Mouse (Mus musculus) common myeloid progenitor, adult 5-6 weeks (primary cell): Measurements from ENCODE around the gene Lsm7. TPM values are rescaled to one million over a fixed set of nuclear protein-coding genes. Genes with fewer than 3 reads are reported as not detected.

Source experiments
- ATAC-seq: replicated peaks from 2 replicates; pipeline ENCODE4 v1.8.0; 2016; ENCODE audit warnings: low read depth, mild to moderate bottlenecking, moderate TSS enrichment, inconsistent platforms; ENCODE audit not compliant: poor library complexity, severe bottlenecking
- total RNA-seq: library from RNA; stranded (forward); fragments of 200-1000, 187-1606 nt; gene quantifications from 2 replicates; pipeline ENCODE4 v1.2.3, GENCODE M21; 2017

The Lsm7 gene
- total RNA-seq, result 398 and 403 TPM in 2 replicates

DNA sequence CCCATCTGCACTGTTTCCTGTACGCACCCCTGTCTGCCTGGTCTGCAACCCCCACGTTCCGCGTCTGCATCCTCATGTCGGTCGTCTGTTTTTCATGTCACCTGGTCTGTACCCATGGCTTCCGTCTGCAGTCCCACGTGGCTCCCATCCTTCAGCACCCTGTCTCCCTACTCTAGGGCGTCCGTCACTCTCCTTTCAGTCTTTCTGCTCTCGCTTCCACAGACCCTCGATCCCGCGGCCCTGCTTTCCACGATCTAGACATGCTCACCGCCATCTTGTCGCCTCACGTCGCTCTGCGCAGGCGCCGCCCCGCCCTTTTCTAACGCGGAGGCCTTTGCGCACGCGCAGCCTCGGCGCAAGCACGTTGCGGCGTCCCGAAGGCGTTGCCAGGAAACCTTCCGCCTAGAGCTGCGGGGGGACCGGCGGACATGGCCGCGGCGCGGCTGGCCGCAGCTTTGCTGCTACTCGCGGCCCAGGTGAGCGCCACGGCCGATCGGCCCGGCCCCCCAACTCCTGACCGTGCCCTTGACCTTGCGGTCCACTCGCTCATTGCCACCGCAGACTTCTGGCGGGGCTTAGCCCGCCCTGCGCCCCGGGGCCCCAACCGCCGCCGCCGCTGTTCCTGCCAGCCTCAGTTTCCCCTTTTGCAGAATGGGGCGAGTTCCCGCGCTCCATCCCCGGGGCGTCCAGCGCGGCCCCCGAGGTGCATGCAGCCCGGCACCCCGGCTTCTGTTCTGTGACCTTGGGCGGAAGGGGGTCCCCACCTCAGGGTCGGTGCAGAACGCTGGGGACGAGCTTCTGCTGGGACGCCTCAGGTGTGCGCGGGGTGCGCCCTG lies at the start of gene Lsm7, which contains the start of gene Sppl2b:
Gene Lsm7, minus strand, starts transcription at position 297 of the 836 bp plus-strand sequence.
Gene Sppl2b, plus strand, starts transcription at position 363 of the 836 bp plus-strand sequence.
- ATAC-seq, result peak; percentile 71

DNA sequence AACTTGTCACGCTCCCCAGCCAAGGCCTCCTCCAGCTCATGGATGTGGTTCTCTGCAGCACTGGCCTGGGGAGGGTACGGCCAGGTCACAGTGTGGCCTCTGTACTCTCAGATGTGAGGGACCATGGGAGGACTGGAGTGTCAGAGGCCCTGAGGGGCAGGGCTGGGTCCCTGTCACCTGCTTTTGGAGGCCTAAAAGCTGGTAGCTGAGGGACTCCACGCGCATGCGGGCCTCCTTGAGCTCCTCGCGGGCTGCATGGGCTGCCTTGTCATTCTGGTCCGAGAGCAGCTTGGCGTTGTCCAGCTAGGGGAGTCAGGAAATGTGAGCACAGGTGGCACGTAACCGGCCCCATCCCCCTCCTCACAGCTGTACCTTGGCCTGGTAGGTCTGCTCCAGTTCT lies 49.7 kb upstream of the Lsm7 start:
- ATAC-seq, result no peak

DNA sequence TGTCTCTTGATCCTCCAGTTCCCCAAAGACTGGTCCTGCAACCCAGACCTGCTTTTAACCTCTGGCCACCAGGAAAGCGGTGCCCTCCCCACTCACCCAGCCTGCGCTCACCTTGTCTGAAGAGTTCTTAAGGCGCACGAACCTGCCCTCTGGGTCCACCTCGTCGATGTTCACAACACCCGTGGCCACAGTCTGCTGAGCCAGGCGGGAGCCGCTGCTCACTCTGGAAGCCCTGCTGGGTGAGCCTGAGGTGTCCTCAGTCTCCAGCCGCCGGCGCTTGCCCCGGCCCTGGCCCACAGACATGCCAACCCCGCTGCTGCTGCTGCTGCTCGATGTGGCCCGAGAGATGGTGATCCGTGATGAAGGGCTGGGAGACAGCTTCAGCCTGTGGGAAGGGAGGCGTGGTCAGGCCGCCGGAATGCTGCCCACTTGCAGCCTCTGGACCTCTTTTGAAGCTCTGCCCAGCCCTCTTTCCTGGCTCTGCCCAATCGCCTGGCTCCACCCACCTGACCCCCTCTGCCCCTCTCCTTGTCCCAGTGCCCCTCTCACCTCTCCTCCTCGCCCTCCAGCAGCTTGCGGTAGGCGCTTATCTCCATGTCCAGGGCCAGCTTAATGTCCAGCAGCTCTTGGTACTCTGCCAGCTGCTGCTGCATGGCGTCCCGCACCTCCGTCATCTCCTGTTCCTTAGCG lies 49.1 kb upstream of the Lsm7 start:
- no peak for ATAC-seq

DNA sequence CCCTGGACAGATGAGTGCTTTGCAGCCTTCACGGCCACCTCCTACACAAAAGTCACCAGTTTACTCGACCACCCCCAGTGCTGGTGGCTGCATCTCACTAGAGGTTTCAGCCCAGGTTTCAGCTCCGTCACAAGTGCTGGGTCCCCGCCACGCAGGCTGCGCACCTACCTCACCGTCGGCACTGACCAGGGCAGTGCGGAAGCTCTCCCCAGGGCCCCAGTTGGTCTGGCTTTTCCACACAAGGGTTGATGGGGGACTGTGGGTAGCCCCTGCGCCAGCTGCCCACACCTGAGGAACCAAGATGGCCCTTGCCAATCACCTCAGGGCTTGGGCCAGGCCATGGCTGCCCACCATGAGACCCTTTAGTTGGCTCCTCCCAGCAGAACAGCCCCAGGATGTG lies 48.3 kb upstream of the Lsm7 start:
- ATAC-seq, result no peak

DNA sequence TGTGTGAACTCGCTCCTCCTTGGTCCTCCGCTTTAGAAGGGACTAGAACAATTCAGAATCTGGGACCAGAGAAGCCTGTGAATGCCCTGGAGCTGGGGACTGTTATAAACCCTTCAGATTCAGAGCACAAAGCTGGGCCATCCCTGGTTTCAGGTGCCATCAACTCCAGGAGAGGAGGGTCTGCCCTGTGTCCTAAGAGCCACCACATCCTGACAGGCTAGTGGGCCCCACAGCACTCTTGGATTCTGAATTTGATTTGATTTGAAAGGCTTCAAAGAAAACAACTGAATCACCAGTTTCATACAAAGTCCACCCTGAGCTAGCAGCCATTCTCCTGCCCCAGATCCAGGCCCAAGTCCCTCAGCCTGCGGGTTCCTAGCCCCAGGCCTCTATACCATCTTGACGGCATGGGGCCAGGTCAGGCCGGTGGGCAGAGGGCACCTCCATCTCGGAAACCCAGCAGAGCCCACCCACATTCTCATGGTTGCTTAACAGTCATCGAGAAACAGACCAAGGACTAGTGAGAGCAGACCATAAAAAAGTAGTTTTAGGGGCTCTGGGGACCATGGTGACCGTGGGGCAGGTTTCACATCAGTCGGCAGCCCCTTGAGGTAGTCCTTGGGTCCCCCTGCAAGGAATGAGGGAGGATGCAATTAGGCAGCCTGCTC lies 47.4 kb upstream of the Lsm7 start:
- ATAC-seq, result no peak

DNA sequence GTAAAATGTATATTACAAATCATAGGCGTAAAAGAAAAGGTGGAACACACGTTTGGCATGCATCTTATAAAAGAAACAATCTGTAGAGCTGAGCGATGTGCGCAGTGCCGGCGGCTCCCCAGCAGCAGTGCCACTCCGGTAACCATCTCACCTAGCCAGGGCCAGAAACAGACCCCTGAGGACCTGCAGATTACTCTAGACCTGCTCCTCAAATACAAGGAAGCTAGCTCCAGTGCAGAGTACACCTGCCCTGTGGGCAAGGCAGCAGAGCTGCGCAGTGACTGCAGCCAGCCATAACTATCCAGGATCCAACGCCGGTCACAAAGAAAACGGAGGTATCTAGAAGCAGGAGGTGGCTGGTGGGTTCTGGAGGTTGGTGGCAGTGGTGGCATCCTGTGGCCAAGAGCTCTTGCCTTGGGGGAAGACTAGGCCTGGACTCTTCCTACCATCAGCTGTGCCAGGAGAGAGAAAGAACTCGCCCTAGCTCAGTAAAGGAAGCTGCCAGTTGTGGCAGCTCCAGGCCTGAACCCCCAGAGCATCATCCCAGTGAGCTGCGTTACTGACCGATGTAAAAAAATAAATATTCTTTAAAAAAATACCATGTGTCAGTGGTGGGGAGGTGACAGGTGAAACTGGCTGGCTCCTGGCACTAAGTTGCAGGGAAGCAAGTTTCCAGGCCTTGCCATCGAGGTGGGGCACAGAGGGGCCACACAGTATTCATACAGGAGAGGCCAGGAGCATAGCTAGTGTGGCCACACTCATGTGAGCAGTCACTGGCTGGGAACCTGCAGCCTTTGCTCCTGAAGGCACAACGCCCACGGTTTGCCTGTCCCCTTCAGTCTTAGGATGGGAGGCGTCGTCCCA lies 46.6 kb upstream of the Lsm7 start:
- ATAC-seq, result no peak

DNA sequence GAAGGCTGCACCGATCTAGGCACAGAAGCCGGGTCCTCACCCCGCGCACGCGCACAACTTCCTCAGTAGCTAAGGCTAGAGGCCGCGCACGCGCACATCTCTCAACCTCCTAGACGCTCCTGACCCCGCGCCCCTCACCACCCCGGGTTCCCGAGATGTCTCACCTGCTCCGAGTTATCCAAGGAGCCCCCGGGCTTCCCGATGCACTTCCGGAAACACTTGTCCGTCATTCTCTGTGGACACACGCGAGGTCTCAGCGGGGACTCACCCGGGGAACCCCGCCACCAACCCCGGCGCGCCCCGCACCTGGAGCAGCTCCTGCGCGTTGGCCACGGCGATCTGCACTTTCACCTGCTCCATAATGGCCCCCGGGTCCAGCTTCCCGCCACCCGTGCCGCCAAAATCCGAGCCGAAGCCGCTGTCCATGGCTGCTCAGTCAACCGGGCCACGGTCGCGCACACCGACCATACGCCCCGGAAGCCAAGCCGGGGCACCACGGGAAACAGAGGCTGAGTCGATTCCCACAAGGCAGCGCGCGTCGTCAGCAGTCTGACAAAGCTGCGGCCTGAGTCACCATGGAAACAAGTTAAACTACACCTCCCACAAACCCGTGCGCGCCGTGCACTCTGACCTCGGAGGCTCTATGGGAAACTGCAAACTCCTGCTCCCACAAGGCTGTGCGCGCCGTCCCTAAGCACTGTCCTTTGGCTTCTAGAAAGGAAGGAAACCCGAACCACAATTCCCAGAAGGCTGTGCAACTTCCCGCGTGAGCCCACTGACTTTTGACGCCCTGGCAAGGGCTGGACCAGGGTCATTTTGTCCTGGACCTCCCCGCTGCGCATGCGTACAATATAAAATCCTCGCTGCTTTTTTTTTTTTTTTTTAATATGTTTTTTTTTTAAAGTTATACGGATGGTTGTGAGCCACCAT lies 45.6 kb upstream of the Lsm7 start, which contains the start of gene Timm13:
Gene Timm13, minus strand, starts transcription at position 652 of the 930 bp plus-strand sequence.
- ATAC-seq, result peak; percentile 96

DNA sequence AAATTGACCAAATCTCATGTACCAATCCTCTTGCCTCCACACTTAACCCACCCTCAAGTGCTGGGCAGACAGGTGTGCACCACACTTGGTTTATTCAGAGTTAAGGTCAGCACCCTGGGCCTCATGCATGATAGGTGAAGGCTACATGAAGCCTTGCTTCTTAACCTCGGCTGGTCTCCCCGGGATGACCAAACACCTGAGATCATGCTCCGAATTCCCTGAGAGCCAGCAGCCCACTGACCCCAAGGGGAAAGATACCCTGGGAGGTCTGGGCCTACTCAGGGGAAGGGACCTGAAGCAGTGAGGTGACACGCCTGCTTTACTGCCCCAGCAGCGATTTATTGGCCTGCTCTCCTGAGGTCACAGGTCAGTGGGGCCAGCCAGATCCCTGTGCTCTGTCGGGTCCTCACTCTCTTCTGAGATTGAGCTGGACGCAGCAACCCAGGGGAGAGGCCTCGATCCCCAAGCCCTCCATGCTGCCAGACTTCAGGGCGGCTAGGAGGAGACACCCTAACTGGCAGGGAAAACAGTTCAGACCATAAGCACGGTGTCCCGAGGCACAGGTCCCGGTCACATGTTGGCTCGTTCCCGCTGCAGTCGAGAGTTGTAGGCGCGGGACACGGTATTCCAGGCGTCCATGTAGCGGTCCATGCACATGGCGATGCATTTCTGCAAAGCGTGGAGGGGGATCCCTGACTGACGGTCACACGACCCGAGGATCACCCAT lies 44.7 kb upstream of the Lsm7 start:
- no peak for ATAC-seq

DNA sequence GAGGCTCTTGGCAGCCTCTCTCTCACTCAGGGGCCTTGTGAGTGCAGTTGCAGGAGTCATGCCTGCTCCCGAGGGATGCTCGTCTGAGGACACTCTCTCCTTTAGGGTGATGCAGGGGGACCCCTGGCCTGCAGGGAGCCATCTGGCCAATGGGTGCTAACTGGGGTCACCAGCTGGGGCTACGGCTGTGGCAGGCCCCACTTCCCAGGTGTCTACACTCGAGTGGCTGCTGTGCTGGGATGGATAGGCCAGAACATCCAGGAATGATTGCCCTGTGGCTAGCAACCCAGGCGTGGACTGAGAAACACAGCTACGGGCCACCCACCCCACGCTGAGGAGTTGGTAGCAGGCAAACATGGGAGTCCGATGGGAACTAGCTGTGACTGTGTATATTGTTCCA lies 44.1 kb upstream of the Lsm7 start:
- ATAC-seq, result no peak

DNA sequence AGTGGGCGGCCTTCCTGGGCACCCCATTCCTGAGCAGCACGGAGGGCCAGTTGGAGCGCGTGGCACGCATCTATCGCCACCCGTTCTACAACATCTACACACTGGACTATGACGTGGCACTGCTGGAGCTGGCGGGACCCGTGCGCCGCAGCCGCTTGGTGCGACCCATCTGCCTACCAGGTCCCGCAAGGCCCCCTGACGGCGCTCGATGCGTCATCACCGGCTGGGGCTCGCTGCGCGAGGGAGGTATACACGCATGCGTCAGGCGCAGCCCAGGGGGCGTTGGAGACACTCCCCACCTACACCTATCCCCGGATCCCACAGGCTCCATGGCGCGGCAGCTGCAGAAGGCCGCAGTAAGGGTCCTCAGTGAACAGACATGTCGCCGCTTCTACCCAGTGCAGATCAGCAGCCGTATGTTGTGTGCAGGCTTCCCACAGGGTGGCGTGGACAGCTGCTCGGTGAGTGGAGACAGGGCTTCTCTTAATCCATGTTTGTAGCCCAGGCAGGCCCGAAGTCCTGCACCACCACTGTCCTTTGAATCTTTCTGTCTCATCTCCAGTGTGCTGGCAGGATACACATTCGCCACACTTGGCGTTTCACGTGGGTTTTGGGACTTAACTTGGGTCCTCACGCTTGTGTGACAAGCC lies 43.0 kb upstream of the Lsm7 start:
- no peak for ATAC-seq

DNA sequence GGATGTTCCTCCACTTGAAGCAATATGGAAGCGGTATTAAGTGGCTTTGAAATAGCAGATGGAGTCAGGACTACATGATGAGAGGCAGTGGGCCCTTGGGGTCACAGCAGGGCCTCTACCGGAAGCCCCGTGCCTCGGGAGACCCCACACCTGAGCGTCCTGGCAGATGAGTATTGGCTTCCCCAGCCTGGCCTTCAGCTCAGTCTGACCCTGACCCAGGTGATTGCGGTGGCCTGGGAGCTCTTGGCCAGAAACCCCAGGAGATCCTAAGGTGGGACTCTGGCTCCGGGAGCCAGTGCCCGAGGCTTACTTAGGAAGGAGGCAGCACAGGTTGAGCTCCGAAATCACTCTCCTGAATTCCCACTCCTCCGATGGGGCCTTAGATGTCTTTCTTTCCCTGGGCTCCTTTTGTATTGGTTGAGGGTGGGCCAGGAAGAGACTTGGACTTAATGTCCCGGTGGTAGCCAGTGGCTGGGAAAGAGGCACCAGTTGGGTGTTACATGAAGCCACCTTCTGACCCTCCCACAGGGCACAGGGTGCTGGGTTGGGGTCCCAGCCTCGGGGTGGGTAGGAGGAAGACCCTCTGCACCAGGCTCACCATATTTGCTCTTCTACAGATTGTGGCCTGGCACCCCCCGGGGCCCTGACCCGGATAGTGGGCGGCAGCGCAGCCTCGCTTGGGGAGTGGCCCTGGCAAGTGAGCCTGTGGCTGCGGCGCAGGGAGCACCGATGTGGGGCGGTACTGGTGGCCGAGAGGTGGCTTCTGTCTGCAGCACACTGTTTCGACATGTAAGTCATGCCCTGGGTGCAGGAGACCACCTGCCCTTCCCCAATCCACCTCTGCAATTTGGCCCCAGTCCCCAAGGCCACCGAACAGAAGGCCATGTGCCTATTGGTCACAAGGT lies 41.8 kb upstream of the Lsm7 start:
- ATAC-seq, result no peak

DNA sequence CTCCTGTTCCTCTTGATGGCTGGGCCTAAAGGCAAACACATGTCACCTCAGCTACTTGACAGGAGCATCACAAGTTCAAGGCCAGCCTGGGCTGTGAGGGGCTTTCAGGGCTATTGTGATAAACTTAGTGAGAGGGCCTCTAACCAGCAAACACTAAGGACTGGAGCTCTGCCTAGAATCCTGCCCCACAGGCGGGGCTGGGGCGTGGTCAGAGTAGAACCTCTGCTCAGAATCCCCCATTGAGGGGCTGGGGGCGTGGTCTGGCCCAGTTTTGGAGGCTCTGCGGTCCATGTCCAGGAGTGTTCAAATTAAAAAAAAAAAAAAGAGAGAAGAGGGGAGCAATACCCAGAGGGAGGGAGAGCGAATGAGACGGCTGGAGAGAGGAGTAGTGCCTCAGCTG lies 40.7 kb upstream of the Lsm7 start:
- no peak for ATAC-seq

DNA sequence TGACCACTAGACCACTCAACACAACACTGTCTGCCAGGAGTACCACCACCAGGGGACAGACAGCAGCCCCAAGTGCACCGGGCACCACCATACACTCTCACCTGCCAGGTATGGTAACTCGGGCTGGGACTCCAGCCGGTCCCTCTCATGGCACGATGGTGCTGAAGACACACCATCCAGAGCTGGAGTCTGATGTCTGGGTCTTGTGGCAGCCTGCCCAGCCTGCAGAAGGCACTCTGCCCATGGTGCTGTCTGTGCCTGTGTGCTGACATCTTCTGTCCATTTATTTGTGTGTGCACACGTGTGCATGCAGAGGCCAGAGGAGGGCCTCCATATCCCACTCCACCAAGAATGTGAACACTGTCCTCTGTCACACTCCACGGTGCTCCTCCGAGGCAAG lies 40.1 kb upstream of the Lsm7 start:
- ATAC-seq, result 0 out of 2 replicates have a peak, but pooled peaks have one; percentile 9

DNA sequence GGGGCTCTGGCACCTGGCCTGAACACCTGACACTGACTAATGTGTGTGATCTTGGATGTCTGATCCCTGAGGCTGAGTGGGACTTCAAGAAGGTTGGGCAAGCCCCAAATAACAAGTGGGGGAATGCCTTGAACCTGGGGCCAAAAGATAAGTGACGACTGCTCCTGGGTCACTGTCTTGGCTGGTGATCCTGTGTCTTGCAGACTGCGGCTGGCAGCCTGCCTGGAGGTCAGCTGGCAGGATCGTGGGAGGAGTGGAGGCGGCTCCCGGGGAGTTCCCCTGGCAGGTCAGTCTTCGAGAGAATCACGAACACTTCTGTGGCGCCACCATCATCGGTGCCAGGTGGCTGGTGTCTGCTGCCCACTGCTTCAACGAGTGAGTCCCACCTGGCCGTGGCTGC lies 32.2 kb upstream of the Lsm7 start:
- no peak; the same call in 1 of the 2 replicates for ATAC-seq

DNA sequence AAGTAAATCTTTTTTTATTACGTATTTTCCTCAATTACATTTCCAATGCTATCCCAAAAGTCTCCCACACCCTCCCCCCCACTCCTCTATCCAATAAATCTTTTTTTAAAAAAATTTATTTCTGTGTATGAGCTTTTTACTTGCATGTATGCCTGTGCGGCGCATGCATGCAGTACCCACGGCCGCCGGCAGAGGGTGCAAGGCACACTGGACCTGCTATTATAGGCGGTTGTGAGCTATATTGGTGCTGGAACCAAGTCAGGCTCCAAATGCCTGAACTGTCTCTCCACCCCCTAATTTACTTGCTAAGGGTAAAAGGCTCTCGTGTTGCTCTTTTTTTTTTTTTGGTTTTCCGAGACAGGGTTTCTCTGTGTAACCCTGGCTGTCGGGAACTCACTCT lies 26.3 kb upstream of the Lsm7 start:
- ATAC-seq, result peak; percentile 58

DNA sequence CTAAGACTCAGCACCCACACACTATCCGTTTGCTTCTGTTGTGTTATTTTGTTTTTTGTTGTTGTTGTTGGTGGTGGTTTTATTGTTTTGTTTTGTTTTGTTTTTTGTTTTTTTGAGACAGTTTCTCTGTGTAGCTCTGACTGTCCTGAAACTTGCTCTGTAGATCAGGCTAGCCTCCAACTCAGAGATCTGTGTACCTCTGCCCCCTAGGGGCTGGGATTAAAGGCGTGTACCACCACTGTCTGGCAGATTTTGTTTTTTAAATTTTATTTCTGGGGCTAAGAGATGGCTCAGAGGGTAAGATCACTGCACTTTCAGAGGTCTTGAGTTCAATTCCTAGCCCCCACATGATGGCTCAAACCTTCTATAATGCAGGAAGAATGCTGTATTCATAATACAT lies 25.9 kb upstream of the Lsm7 start:
- no peak for ATAC-seq
